Mouse (Mus musculus): ENCODE data around the gene Gm20422. TPM values are rescaled to one million over a fixed set of nuclear protein-coding genes. Genes with fewer than 3 reads are reported as not detected.

Gene Gm20422
- 4.0 TPM for polyA plus RNA-seq (2017; shearing (Covaris generic))

DNA sequence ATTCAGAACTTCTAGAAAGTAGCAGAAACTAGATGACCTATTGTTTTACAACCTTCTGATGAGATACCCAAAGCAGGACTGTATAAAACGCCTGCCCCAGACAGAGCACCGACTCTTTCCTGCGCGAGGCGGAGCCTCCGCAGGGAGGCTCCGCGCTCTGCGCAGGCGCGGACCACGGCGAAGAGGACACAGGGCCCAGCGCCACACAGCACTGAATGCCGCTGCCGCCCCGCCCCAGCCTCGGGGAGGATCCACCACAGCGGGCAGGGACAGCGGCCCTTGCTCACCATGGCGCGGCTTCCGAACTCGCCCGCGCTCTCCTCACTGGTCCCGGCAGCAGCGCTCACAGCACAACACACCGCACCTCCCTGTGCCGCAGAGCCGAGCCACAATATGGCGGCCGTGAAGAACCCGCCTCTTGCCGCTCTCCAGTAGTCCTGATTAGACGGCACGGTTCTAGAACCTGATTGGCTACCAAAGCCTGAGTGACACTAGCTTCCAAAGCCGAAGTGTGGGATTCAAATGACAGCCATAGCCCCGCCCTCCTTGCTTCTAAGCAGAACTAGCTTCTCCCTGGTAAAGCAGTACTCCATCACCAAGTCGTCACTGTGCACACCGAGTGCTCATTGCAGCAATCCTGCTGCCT lies at the start of gene Gm20422:
Gene Gm20422, minus strand, starts transcription at position 384 of the 646 bp plus-strand sequence.

DNA sequence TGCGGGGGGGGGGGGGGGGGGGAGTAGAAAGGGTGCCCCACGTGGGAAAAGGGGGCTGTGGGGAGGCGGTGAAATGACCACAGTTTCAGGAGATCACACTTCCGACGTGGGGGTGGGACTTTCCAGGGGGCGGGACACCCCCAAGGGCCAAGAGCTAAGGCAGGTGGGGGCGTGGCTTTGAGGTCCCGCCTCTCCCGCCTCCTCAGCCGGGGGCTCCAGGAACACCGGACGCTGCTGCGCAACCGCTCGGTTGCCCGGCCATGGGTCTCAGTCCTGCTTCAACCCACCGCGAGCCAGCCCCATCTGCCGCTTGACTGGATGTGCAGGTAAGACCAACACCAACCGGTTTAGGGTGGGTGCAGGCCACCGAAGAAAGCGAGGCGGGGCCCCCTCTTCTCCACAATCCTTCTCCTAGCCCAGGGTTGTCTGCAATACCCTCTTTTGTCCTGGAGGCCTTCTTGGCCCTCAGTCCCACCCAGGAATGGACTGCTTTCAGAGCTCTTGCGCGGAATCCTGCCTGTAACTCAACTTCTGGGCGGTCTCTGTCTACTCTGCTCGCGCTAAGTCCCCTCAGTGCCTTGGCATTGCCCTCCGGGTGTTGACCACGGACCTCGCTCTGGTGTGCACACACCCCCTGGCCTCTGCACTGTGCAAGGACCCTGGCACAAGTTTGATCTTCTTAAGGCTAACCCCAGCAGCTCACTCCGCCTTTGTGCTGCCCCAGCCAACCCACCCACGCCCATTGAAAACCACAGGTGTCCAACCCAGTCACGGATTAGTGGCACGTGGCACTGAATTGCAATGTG lies 47.9 kb upstream of the Gm20422 start, which contains the start of gene Lpar2:
Gene Lpar2, plus strand, starts transcription at position 44 of the 806 bp plus-strand sequence.

DNA sequence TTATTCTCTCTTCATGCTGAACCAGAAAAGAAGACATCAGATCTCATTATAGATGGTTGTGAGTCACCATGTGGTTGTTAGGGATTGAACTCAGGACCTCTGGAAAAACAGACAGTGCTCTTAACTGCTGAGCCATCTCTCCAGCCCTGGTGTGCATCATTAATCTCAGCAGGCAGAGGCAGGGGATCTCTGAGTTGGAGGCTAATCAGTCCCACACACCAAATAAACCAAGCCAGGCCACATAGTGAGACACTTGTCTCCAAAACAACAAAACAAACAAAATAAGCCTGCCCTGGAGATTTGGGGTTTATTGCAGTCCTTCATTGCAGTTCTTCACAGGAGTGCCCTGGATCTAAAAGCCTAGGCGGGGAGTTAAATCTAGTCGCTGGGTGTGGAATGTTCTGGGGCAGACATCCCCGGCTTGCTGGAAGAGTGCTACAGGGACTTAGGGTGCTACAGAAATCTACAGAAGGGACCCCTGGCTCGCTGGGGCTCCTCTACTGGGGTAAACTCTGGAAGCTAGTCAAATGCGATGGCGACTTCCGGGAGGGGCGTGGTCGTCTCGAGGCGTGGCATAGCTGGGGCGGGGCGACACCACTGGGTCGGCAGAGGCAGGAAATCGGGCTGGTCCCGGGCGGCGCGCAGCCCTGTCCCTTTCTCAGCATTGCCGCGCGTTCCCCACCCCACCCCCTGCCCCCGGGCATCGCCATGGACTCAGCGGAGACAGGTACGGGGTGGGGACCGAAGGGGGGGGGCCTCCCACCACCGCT lies 33.6 kb upstream of the Gm20422 start, which contains the start of gene Gmip:
Gene Gmip, plus strand, starts transcription at position 586 of the 770 bp plus-strand sequence.

DNA sequence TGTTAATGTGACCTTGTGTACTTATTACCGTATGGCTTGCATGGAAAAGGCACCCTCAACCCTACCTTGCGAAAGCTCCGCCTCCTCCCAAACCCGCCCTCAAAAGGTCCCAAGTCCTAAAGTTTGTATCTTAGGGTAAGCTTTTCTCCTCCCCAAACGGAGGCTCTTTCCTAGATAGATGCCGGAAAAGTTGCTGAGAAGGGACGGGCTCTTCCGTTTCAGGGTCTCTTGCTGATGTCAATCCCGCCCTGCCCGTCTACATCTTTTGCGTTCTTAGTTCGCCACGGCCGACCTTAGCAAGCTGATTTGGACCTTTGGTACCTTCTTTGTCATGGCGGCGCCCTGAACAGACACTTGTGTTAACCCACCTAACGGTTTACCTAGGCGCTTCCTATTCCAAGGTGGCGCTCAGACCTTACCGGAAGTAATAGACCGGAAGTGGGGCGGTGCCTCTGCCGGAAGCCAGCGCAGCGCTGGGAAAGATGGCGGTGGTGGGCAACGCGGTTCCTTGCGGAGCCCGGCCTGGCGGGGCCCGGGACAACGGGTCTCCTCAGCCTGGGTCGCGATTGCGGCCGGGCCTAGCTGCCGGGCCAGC lies 16.2 kb upstream of the Gm20422 start, which contains the start of the genes Atp13a1 and Zfp866:
Gene Atp13a1, plus strand, starts transcription at position 391 of the 595 bp plus-strand sequence.
Gene Zfp866, minus strand, starts transcription at position 406 of the 595 bp plus-strand sequence.

DNA sequence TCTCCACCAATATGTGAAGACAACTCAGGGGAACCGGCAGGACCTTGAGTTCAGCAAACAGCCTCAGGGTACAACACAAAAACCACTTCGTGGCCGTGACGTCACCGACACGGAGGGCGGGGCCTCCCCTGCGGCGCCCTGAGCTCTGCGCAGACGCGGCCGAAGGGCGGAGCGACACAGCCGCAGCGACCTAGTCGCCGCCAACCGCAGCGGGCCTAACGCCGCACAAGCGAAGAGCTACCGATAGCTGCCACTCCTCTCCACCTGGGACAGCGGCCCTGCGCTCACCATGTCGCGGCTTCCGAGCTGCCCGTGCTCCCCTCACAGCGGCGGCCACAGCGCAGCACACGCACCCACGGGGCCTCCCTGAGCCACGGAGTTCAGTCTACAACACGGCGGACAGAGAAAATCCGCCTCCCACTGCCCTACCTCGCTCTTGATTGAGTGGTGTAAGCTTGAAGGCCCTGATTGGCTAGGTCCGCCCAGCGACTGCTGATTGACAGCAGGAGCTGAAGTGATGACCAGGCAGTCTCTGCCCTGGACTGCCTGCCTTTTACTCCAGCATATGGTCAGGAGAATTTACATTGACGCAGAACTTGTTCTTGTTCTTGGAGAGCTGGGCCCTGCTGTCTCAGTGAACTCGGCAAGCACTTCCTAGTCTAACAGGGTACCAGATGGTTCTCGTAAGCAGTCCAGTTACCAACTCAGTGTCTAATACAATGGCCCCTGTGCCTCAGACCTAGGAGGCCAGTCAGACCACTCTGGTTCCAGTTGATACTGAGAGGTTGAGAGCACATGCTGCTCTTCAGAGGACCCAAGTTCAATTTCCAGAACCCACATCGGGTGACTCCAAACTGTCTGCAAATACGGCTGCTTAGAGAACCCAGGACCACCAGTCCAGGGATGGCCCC lies 24.9 kb downstream of the Gm20422 start, which contains the start of gene Zfp963:
Gene Zfp963, minus strand, starts transcription at position 427 of the 911 bp plus-strand sequence.

DNA sequence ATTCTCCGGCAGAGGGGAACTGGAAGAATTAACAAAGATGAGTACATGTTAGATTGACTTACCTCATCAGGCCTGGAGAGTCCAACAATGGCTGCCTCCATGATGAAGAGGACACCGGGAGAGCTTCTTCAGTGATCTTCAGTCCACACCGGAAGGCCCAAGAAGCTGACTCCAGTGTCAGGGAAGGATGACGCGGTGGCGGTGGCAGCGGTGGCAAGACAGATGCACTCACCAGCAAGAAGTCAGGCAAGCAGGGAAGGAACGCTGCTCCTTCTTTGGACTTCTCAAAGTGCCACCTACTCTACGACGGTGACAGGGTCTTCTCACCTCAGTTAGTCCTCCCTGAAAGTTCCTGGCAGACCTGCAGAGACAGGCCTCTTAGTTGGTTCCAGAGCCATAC lies 64.1 kb downstream of the Gm20422 start, which contains the start of gene Zfp869:
Gene Zfp869, minus strand, starts transcription at position 101 of the 400 bp plus-strand sequence.

Other genes starting within 250 kb of the Gm20422 start
- gene Zfp868, start 149.3 kb downstream of the Gm20422 start, polyA plus RNA-seq (2017; shearing (Covaris generic)) = 35.0 TPM
- 0.89 TPM for gene Zfp964, start 120.4 kb downstream of the Gm20422 start, polyA plus RNA-seq (2017; shearing (Covaris generic))
- 68.1 TPM for gene Zfp869, start 64.2 kb downstream of the Gm20422 start, polyA plus RNA-seq (2017; shearing (Covaris generic))
- gene Zfp963, start 24.9 kb downstream of the Gm20422 start, polyA plus RNA-seq (2017; shearing (Covaris generic)) = 11.1 TPM
- 16.4 TPM for gene Atp13a1, start 16.3 kb upstream of the Gm20422 start, polyA plus RNA-seq (2017; shearing (Covaris generic))
- gene Zfp866, start 16.3 kb upstream of the Gm20422 start, polyA plus RNA-seq (2017; shearing (Covaris generic)) = 38.1 TPM
- 185 TPM for gene Gmip, start 33.8 kb upstream of the Gm20422 start, polyA plus RNA-seq (2017; shearing (Covaris generic))
- gene Lpar2, start 47.5 kb upstream of the Gm20422 start, polyA plus RNA-seq (2017; shearing (Covaris generic)) = 0.73 TPM
- gene Pbx4, start 57.6 kb upstream of the Gm20422 start, polyA plus RNA-seq (2017; shearing (Covaris generic)) = 18.5 TPM
- not detected for gene Cilp2, start 112.8 kb upstream of the Gm20422 start, polyA plus RNA-seq (2017; shearing (Covaris generic))
- gene Tssk6, start 127.3 kb upstream of the Gm20422 start, polyA plus RNA-seq (2017; shearing (Covaris generic)) = 1.4 TPM
- gene Ndufa13, start 127.7 kb upstream of the Gm20422 start, polyA plus RNA-seq (2017; shearing (Covaris generic)) = 216 TPM
- 1.4 TPM for gene Yjefn3, start 127.8 kb upstream of the Gm20422 start, polyA plus RNA-seq (2017; shearing (Covaris generic))
- 14.8 TPM for gene Gatad2a, start 221.5 kb upstream of the Gm20422 start, polyA plus RNA-seq (2017; shearing (Covaris generic))

All from CD4-positive, CD25-positive, alpha-beta regulatory T cell, adult 9 weeks (primary cell).